Mouse (Mus musculus): ENCODE results near the gene Serpinb9d. TPM values are rescaled to one million over a fixed set of nuclear protein-coding genes. Genes with fewer than 3 reads are reported as not detected.
"Not testable (repeated sequence)": the region's sequence is repeated elsewhere in the genome, so short reads cannot be mapped to it uniquely, and the experiment has no call there.

Gene Serpinb9d
- polyA plus RNA-seq (2015; fragmentation: Nextera tagmentation; extraction: Ambion mirVana): not detected in 2 replicates

DNA sequence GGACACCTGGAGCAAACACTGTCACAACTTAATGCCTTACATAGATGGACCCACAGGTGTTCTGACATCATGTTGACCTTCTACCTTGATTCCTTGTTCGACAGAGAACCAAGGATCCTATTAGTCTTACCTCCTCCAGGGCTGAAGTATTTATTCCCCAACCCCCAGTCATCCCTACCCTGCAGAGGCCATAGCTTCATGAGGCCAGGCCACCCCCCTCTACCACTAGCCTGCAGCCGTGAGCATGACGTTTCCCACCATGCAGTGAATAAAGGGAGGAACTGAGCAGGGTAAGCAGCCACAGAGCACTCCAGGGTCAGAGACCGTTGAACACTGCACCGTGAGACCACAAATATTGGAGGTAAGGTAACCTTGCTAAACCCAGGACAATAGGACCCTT lies at the start of gene Serpinb9d:
Gene Serpinb9d (plus strand): TSS at position 301 of the 400 bp plus-strand sequence.
- 76% methylated on average over 5 of the region's 5 CpGs for WGBS
- no peaks in the 10 kb centered on the region for H3K4me1 ChIP-seq

DNA sequence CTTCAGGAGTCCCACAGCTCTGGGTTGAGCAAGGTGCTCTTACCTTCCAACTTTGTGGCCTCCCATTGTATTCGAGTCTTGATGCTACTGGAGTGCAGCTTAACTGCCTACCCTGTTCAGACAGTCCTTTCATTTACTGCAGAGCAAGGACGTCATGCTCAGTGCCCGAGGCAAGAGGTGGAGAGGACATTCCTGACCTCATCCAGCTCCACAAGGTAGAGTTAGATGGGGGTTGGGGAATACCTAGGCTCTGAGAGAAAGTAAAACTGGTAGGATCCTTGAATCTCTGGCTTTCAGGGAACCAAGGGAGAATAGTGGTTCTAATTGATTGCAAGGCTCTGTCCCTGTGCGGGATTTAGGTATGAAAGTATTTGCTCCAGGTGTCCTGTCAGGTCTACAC lies 33.1 kb upstream of the Serpinb9d start, which contains the start of gene Serpinb9c:
Gene Serpinb9c (minus strand): TSS at position 101 of the 400 bp plus-strand sequence.
- 58% methylated on average over 4 of the region's 4 CpGs for WGBS
- Histone ChIP-seq H3K9me3 (replicated peaks) (no peaks in the 10 kb centered on the region), H3K4me1 (no peaks in the 10 kb centered on the region), H3K27ac (replicated peaks) (no peak within 1 kb of the TSS), H3K4me3 (replicated peaks) (no peak within 1 kb of the TSS), H3K27me3 (no peaks in the 10 kb centered on the region), H3K36me3 (no peaks in the 10 kb centered on the region), H3K4me2 (replicated peaks) (no peak within 1 kb of the TSS), H3K9ac (no peak within 1 kb of the TSS)
- no peak for ATAC-seq (ENCODE audit: insufficient number of reproducible peaks, low FRiP score, low TSS enrichment, low read depth)

More for the DNA sequence above, at the start of gene Serpinb9d:
- H3K27ac ChIP-seq (replicated peaks): no peak within 1 kb of the TSS
- H3K9ac ChIP-seq: no peak within 1 kb of the TSS
- H3K27me3 ChIP-seq: no peaks in the 10 kb centered on the region
- no peak within 1 kb of the TSS for H3K4me2 ChIP-seq (replicated peaks)
- H3K4me3 ChIP-seq (replicated peaks): no peak within 1 kb of the TSS
- no peaks in the 10 kb centered on the region for H3K36me3 ChIP-seq
- ATAC-seq (ENCODE audit: insufficient number of reproducible peaks, low FRiP score, low TSS enrichment, low read depth): no peak
- H3K9me3 ChIP-seq (replicated peaks): no peaks in the 10 kb centered on the region

DNA sequence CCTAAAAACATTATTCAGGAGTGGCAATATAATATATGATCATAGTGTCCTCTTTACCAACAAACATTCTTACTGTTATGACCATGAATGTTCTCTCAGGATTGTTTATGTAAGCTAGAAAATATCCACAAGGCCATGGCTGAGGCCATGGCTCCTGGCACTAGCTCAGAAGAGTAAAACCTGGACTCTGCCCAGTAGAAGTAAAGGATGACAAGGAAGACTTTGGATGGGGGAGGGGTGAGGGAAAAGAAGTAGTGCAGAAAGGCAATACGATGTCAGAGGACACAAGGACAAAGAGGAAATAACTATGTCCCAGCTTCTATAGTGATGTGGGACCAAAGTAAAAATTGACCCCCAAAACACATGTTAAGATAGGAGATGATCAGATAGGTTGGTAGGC lies 2.3 kb upstream of the Serpinb9d start:
- not testable (repeated sequence) for H3K27me3 ChIP-seq; H3K4me2 ChIP-seq (replicated peaks); ATAC-seq (ENCODE audit: insufficient number of reproducible peaks, low FRiP score, low TSS enrichment, low read depth); H3K4me3 ChIP-seq (replicated peaks); H3K9me3 ChIP-seq (replicated peaks); H3K9ac ChIP-seq; H3K36me3 ChIP-seq; H3K27ac ChIP-seq (replicated peaks); H3K4me1 ChIP-seq
- 86% methylated on average over 1 of the region's 1 CpGs for WGBS

DNA sequence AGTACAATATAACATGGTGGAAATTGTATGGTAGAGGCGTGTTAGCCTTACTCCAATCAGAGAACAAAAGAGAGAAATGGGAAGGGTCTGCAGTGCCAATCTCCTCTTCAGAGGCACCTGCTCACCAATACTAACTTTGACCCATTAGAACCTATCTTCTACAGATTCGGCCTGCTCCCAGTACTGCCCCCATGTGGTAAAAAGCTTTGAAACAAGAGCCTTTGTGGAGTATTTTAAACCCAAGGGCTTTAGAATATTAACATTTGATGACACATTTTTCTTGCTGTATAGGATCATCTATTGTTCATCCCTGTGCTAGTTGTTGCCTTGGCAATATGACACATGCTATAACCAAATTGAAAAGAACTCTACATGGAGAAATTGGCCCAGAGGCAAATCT lies 7.0 kb downstream of the Serpinb9d start:
- 63% methylated on average over 2 of the region's 2 CpGs for WGBS
- Histone ChIP-seq H3K4me2 (replicated peaks) (no peak overlapping the region), H3K27me3 (no peaks in the 10 kb centered on the region), H3K4me1 (no peaks in the 10 kb centered on the region), H3K9ac (no peak overlapping the region), H3K27ac (replicated peaks) (no peak overlapping the region), H3K36me3 (no peaks in the 10 kb centered on the region), H3K9me3 (replicated peaks) (no peaks in the 10 kb centered on the region), H3K4me3 (replicated peaks) (no peak overlapping the region)
- ATAC-seq (ENCODE audit: insufficient number of reproducible peaks, low FRiP score, low TSS enrichment, low read depth): no peak

DNA sequence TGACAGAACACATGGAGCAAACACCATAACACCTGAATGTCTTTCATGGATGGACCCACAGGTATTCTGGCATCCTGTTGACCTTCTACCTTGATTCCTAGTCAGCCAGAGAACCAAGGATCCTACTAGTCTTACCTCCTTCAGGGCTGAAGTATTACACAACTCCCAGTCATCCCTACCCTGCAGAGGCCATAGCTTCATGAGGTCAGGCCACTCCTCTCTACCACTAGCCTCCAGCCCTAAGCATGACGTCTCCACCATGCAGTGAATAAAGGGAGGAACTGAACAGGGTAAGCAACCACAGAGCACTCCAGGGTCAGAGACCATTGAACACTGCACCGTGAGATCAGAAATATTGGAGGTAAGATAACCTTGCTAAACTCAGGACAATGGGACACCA lies 56.6 kb downstream of the Serpinb9d start, which contains the start of gene Serpinb9e:
Gene Serpinb9e (plus strand): TSS at position 301 of the 400 bp plus-strand sequence.
- not testable (repeated sequence) for H3K27me3 ChIP-seq; H3K4me3 ChIP-seq (replicated peaks); H3K9ac ChIP-seq; H3K9me3 ChIP-seq (replicated peaks); H3K4me2 ChIP-seq (replicated peaks); ATAC-seq (ENCODE audit: insufficient number of reproducible peaks, low FRiP score, low TSS enrichment, low read depth); H3K36me3 ChIP-seq; H3K27ac ChIP-seq (replicated peaks); H3K4me1 ChIP-seq
- 84% methylated on average over 2 of the region's 2 CpGs for WGBS

Other genes with a start within 250 kb of the Serpinb9d start
- gene Serpinb6b, start 227.8 kb upstream of the Serpinb9d start, polyA plus RNA-seq (2015; fragmentation: Nextera tagmentation; extraction: Ambion mirVana): 2.3 and 2.5 TPM in 2 replicates
- gene Serpinb9, start 189.7 kb upstream of the Serpinb9d start, polyA plus RNA-seq (2015; fragmentation: Nextera tagmentation; extraction: Ambion mirVana): 4.0 and 4.6 TPM in 2 replicates
- 0.34 and 0.45 TPM in 2 replicates for gene Serpinb9b, start 165.5 kb upstream of the Serpinb9d start, polyA plus RNA-seq (2015; fragmentation: Nextera tagmentation; extraction: Ambion mirVana)
- 2.2 and 3.2 TPM in 2 replicates for gene Serpinb1b, start 114.4 kb upstream of the Serpinb9d start, polyA plus RNA-seq (2015; fragmentation: Nextera tagmentation; extraction: Ambion mirVana)
- not detected in 2 replicates for gene Serpinb9c, start 33.2 kb upstream of the Serpinb9d start, polyA plus RNA-seq (2015; fragmentation: Nextera tagmentation; extraction: Ambion mirVana)
- gene Serpinb9e, start 56.7 kb downstream of the Serpinb9d start, polyA plus RNA-seq (2015; fragmentation: Nextera tagmentation; extraction: Ambion mirVana): not detected in 2 replicates
- gene Serpinb9f, start 131.1 kb downstream of the Serpinb9d start, polyA plus RNA-seq (2015; fragmentation: Nextera tagmentation; extraction: Ambion mirVana): not detected in 2 replicates
- gene Gm11397, start 202.8 kb downstream of the Serpinb9d start, polyA plus RNA-seq (2015; fragmentation: Nextera tagmentation; extraction: Ambion mirVana): not detected in 2 replicates